Mouse (Mus musculus): ENCODE measurements around the gene Nt5dc1. TPM values are rescaled to one million over a fixed set of nuclear protein-coding genes. Genes with fewer than 3 reads are reported as not detected.
A peak's percentile ranks its signal among the peaks of the same experiment; 100 is the strongest.

Gene Nt5dc1
- polyA plus RNA-seq, 1 experiment from 2014 or later, result 10.3 TPM

GRCm38 (mm10) chr10:34309915-34310685, 108.3 kb downstream of the Nt5dc1 start:
- no peak overlapping the region for H3K27ac ChIP-seq
- H3K36me3 ChIP-seq, result peaks cover 2% of the 10 kb centered on the region; the same call in 1 of the 2 replicates
- H3K4me3 ChIP-seq, result no peak overlapping the region
- no peak for ATAC-seq (ENCODE audit: borderline replicate concordance, extremely low read depth, low FRiP score, low TSS enrichment)
- no peak overlapping the region for H3K9ac ChIP-seq
- H3K4me2 ChIP-seq, result no peak overlapping the region
- WGBS, result 78% methylated on average over 9 of the region's 9 CpGs
- H3K4me1 ChIP-seq, result no peaks in the 10 kb centered on the region
- no peaks in the 10 kb centered on the region for H3K9me3 ChIP-seq
- no peaks in the 10 kb centered on the region for H3K27me3 ChIP-seq

DNA sequence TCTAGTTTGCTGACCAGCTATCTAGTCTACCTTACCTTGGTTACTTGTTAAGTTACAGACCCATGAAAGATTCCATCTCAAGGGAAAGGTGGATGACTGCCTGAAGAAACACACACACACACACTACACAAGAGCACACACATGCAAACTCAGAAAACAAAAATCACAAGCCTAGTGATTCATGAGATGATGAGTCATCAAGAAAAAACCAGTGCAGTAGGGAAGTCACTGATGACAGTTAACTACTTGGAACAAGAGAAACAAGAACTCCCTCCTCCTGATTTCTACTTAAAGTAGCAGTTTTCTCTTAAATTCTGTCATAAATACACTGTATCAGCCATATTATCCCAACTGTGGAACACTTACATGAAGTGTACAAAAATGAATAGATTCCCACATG, 111.3 kb downstream of the Nt5dc1 start:
- Histone ChIP-seq H3K9me3 (no peaks in the 10 kb centered on the region), H3K4me1 (no peaks in the 10 kb centered on the region), H3K9ac (no peak overlapping the region), H3K36me3 (peaks cover 2% of the 10 kb centered on the region; the same call in 1 of the 2 replicates), H3K27ac (no peak overlapping the region), H3K27me3 (no peaks in the 10 kb centered on the region), H3K4me2 (no peak overlapping the region), H3K4me3 (no peak overlapping the region)
- ATAC-seq (ENCODE audit: borderline replicate concordance, extremely low read depth, low FRiP score, low TSS enrichment), result no peak

- Histone ChIP-seq H3K4me2 (peak overlapping the region; percentile 14; the same call in 1 of the 2 replicates), H3K9ac (no peak overlapping the region), H3K9me3 (no peaks in the 10 kb centered on the region), H3K36me3 (no peaks in the 10 kb centered on the region), H3K4me3 (no peak overlapping the region), H3K27ac (no peak overlapping the region), H3K27me3 (no peaks in the 10 kb centered on the region), H3K4me1 (peaks cover 12% of the 10 kb centered on the region)
- WGBS, result 33% methylated on average over 5 of the region's 5 CpGs
- no peak for ATAC-seq (ENCODE audit: borderline replicate concordance, extremely low read depth, low FRiP score, low TSS enrichment)
These were observed 118.0 kb downstream of the Nt5dc1 start for GRCm38 (mm10) chr10:34300368-34300767.

- Histone ChIP-seq H3K36me3 (no peaks in the 10 kb centered on the region), H3K9me3 (no peaks in the 10 kb centered on the region), H3K27me3 (no peaks in the 10 kb centered on the region), H3K4me1 (peaks cover 12% of the 10 kb centered on the region), H3K4me2 (peak overlapping the region; percentile 96), H3K4me3 (peak overlapping the region; percentile 63), H3K27ac (0 out of 2 replicates have a peak overlapping the region, but pooled peaks have one; percentile 21), H3K9ac (peak overlapping the region; percentile 52)
- WGBS, result 42% methylated on average over 25 of the region's 25 CpGs
- ATAC-seq (ENCODE audit: borderline replicate concordance, extremely low read depth, low FRiP score, low TSS enrichment), result no peak
These were observed 120.2 kb downstream of the Nt5dc1 start for GRCm38 (mm10) chr10:34297980-34298753.

GRCm38 (mm10) chr10:34297299-34297979, 120.9 kb downstream of the Nt5dc1 start, which contains the start of gene Tspyl4:
Tspyl4 (plus strand) TSS chr10:34297442.
- H3K4me2 ChIP-seq, result peak within 1 kb of the TSS; percentile 96
- 0 out of 2 replicates have a peak within 1 kb of the TSS, but pooled peaks have one; percentile 21 for H3K27ac ChIP-seq
- no peaks in the 10 kb centered on the region for H3K36me3 ChIP-seq
- WGBS, result under 1% methylated on average over 38 of the region's 38 CpGs
- H3K9ac ChIP-seq, result peak within 1 kb of the TSS; percentile 52
- peak; percentile 98 for ATAC-seq (ENCODE audit: borderline replicate concordance, extremely low read depth, low FRiP score, low TSS enrichment)
- peaks cover 12% of the 10 kb centered on the region for H3K4me1 ChIP-seq
- H3K4me3 ChIP-seq, result peak within 1 kb of the TSS; percentile 63
- no peaks in the 10 kb centered on the region for H3K9me3 ChIP-seq
- H3K27me3 ChIP-seq, result no peaks in the 10 kb centered on the region

- 3% methylated on average over 13 of the region's 13 CpGs for WGBS
- Histone ChIP-seq H3K4me2 (peak overlapping the region; percentile 96), H3K27ac (no peak overlapping the region), H3K9ac (peak overlapping the region; percentile 20; the same call in 1 of the 2 replicates), H3K36me3 (no peaks in the 10 kb centered on the region), H3K4me3 (peak overlapping the region; percentile 63), H3K4me1 (peaks cover 12% of the 10 kb centered on the region), H3K9me3 (no peaks in the 10 kb centered on the region), H3K27me3 (no peaks in the 10 kb centered on the region)
- no peak for ATAC-seq (ENCODE audit: borderline replicate concordance, extremely low read depth, low FRiP score, low TSS enrichment)
These were observed 121.4 kb downstream of the Nt5dc1 start for GRCm38 (mm10) chr10:34296911-34297298.

GRCm38 (mm10) chr10:34282420-34283238, 135.7 kb downstream of the Nt5dc1 start:
- WGBS, result 3% methylated on average over 47 of the region's 47 CpGs

GRCm38 (mm10) chr10:34281962-34282388, 136.4 kb downstream of the Nt5dc1 start, which contains the start of gene Tspyl1:
Tspyl1 (plus strand) TSS chr10:34282190.
- Histone ChIP-seq H3K27me3 (no peaks in the 10 kb centered on the region), H3K9me3 (no peaks in the 10 kb centered on the region), H3K4me3 (peak within 1 kb of the TSS; percentile 92), H3K4me1 (peaks cover 21% of the 10 kb centered on the region), H3K36me3 (no peaks in the 10 kb centered on the region), H3K4me2 (peak within 1 kb of the TSS; percentile 80), H3K27ac (peak within 1 kb of the TSS; percentile 61), H3K9ac (peak within 1 kb of the TSS; percentile 86)
- ATAC-seq (ENCODE audit: borderline replicate concordance, extremely low read depth, low FRiP score, low TSS enrichment), result peak; percentile 99
- under 1% methylated on average over 38 of the region's 38 CpGs for WGBS

More at GRCm38 (mm10) chr10:34282420-34283238, 135.7 kb downstream of the Nt5dc1 start:
- peaks cover 21% of the 10 kb centered on the region for H3K4me1 ChIP-seq
- no peaks in the 10 kb centered on the region for H3K9me3 ChIP-seq
- H3K36me3 ChIP-seq, result peaks cover 6% of the 10 kb centered on the region
- H3K27me3 ChIP-seq, result no peaks in the 10 kb centered on the region
- H3K9ac ChIP-seq, result peak overlapping the region; percentile 86
- H3K27ac ChIP-seq, result peak overlapping the region; percentile 61
- ATAC-seq (ENCODE audit: borderline replicate concordance, extremely low read depth, low FRiP score, low TSS enrichment), result peak; percentile 61
- H3K4me2 ChIP-seq, result peak overlapping the region; percentile 80
- peak overlapping the region; percentile 92 for H3K4me3 ChIP-seq

- peak overlapping the region; percentile 92 for H3K4me3 ChIP-seq
These were observed 137.0 kb downstream of the Nt5dc1 start for GRCm38 (mm10) chr10:34281211-34281961.

GRCm38 (mm10) chr10:34280591-34281175, 137.7 kb downstream of the Nt5dc1 start:
- no peak overlapping the region for H3K9ac ChIP-seq
- no peak for ATAC-seq (ENCODE audit: borderline replicate concordance, extremely low read depth, low FRiP score, low TSS enrichment)

More at GRCm38 (mm10) chr10:34281211-34281961, 137.0 kb downstream of the Nt5dc1 start:
- 17% methylated on average over 14 of the region's 14 CpGs for whole genome bisulfite sequencing
- H3K27ac ChIP-seq, result peak overlapping the region; percentile 34; the same call in 1 of the 2 replicates
- H3K4me2 ChIP-seq, result peak overlapping the region; percentile 80
- no peaks in the 10 kb centered on the region for H3K27me3 ChIP-seq
- peak; percentile 33 for ATAC-seq (ENCODE audit: borderline replicate concordance, extremely low read depth, low FRiP score, low TSS enrichment)
- no peaks in the 10 kb centered on the region for H3K36me3 ChIP-seq
- peak overlapping the region; percentile 43; the same call in 1 of the 2 replicates for H3K9ac ChIP-seq
- peaks cover 21% of the 10 kb centered on the region for H3K4me1 ChIP-seq
- H3K9me3 ChIP-seq, result no peaks in the 10 kb centered on the region

More at GRCm38 (mm10) chr10:34280591-34281175, 137.7 kb downstream of the Nt5dc1 start:
- peaks cover 21% of the 10 kb centered on the region for H3K4me1 ChIP-seq
- no peaks in the 10 kb centered on the region for H3K27me3 ChIP-seq
- H3K9me3 ChIP-seq, result no peaks in the 10 kb centered on the region
- H3K27ac ChIP-seq, result no peak overlapping the region
- H3K4me2 ChIP-seq, result peak overlapping the region; percentile 80
- WGBS, result 22% methylated on average over 13 of the region's 13 CpGs
- peak overlapping the region; percentile 24 for H3K4me3 ChIP-seq
- H3K36me3 ChIP-seq, result no peaks in the 10 kb centered on the region

All from lung, embryonic 15.5 days (tissue).